Mouse (Mus musculus) ES-E14 (cell line): ENCODE results near the gene Ppp1ca. TPM values are rescaled to one million over a fixed set of nuclear protein-coding genes. Genes with fewer than 3 reads are reported as not detected.

Experiments
- DNase-seq: peaks from one replicate; pipeline ENCODE4 v3.0.0-alpha.2; 2013; ENCODE audit warnings: low read depth, low spot score
- H3K27ac ChIP-seq: 2 replicates; pipeline ENCODE4 v1.5.1; 2012; ENCODE audit warnings: low read depth, mild to moderate bottlenecking, low read length, moderate library complexity, mixed read lengths; ENCODE audit not compliant: poor library complexity, insufficient read depth, severe bottlenecking
- H3K36me3 ChIP-seq: 2 replicates; pipeline ENCODE4 v1.6.1; 2012; ENCODE audit warnings: mild to moderate bottlenecking, low read length, moderate library complexity, mixed read lengths; ENCODE audit not compliant: control insufficient read depth, poor library complexity, insufficient read depth, severe bottlenecking
- H3K4me1 ChIP-seq, 2 experiments: fragments of 150-350 bp in 1 of 2; sonication (generic) in 1 of 2; 2 replicates each; pipeline ENCODE4 v1.6.1; 2012; ENCODE audit warnings: low read length in 2 of 2, mild to moderate bottlenecking in 1 of 2, mixed read lengths in 1 of 2; ENCODE audit not compliant: control insufficient read depth in 2 of 2, insufficient read depth in 2 of 2, poor library complexity in 1 of 2
- H3K4me3 ChIP-seq, 2 experiments: fragments of 150-350 bp in 1 of 2; sonication (generic) in 1 of 2; 2 replicates each; pipeline ENCODE4 v1.5.1; 2012; ENCODE audit warnings: low read length in 2 of 2, low read depth in 1 of 2, mild to moderate bottlenecking in 1 of 2, mixed read lengths in 1 of 2; ENCODE audit not compliant: insufficient read depth in 1 of 2, poor library complexity in 1 of 2, severe bottlenecking in 1 of 2
- H3K9ac ChIP-seq: 2 replicates; pipeline ENCODE4 v1.6.1; 2012; ENCODE audit warnings: low read depth, mild to moderate bottlenecking, low read length, mixed read lengths; ENCODE audit not compliant: poor library complexity, insufficient read depth, severe bottlenecking
- H3K9me3 ChIP-seq: fragments of 150-350 bp; sonication (generic); 2 replicates; pipeline ENCODE4 v1.6.1; 2012; ENCODE audit warnings: low read depth, mild to moderate bottlenecking, low read length; ENCODE audit not compliant: control insufficient read depth, insufficient read depth
- CHD2 ChIP-seq: IDR thresholded peaks from 2 replicates; pipeline ENCODE4 v1.6.1; 2014; ENCODE audit warnings: mild to moderate bottlenecking, low read depth, low read length, inconsistent platforms
- HCFC1 ChIP-seq: IDR thresholded peaks from 2 replicates; pipeline ENCODE4 v1.6.1; 2012; ENCODE audit warnings: low read length, inconsistent platforms, borderline replicate concordance; ENCODE audit not compliant: insufficient read depth
- MAFK ChIP-seq: IDR thresholded peaks from 2 replicates; pipeline ENCODE4 v1.6.1; 2014; ENCODE audit warnings: mild to moderate bottlenecking, low read depth, low read length, inconsistent platforms; ENCODE audit not compliant: insufficient read depth
- ZC3H11A ChIP-seq: IDR thresholded peaks from 2 replicates; pipeline ENCODE4 v1.6.1; 2012; ENCODE audit warnings: low read depth, mild to moderate bottlenecking, inconsistent platforms, low read length, borderline replicate concordance
- ZNF384 ChIP-seq: IDR thresholded peaks from 2 replicates; pipeline ENCODE4 v1.6.1; 2012; ENCODE audit warnings: low read depth, low read length, inconsistent platforms
- in situ Hi-C, 2 experiments: fragments of 600-800 bp; cut with MboI; formaldehyde crosslinking; loops; one replicate each; pipeline ENCODE4 v1.15.1; 2025; ENCODE audit warnings: low sequenced_read_pairs in 2 of 2, inconsistent platforms in 1 of 2; ENCODE audit not compliant: unreplicated experiment in 2 of 2
- total RNA-seq: library from RNA; depleted of rRNA; stranded (reverse); fragments of 300-350 nt; gene quantifications from 2 replicates; pipeline ENCODE4 v1.2.3, GENCODE M21; 2012; rRNA removed

The Ppp1ca gene
- total RNA-seq: 407 and 426 TPM in 2 replicates

GRCm38 (mm10) chr19:4191528-4192250 is at the start of gene Ppp1ca:
TSS of gene Ppp1ca (plus strand) at chr19:4192065.
- H3K4me1 ChIP-seq: peaks cover 2 to 17% of the 10 kb centered on the region in 2 experiments; a peak in 3 of 4 replicates

GRCm38 (mm10) chr19:4142416-4143173 is 49.3 kb upstream of the Ppp1ca start:
- no peak overlapping the region for H3K27ac ChIP-seq
- no peak for DNase-seq
- H3K9ac ChIP-seq: no peak overlapping the region
- in situ Hi-C loops: no loop called here
- H3K4me3 ChIP-seq: no peak overlapping the region
- H3K4me1 ChIP-seq: peaks cover 3 to 4% of the 10 kb centered on the region in 2 experiments; a peak in 2 of 4 replicates
- TF ChIP-seq ZNF384: no peak
- no peak for TF ChIP-seq HCFC1
- H3K36me3 ChIP-seq: no peaks in the 10 kb centered on the region
- no peaks in the 10 kb centered on the region for H3K9me3 ChIP-seq

More at GRCm38 (mm10) chr19:4191528-4192250, at the start of gene Ppp1ca:
- H3K36me3 ChIP-seq: peaks cover 36% of the 10 kb centered on the region
- H3K9ac ChIP-seq: peak within 1 kb of the TSS; percentile 97
- no peak for TF ChIP-seq HCFC1
- TF ChIP-seq ZC3H11A: no peak
- no peak for TF ChIP-seq CHD2
- TF ChIP-seq MAFK: no peak
- TF ChIP-seq ZNF384: no peak
- in situ Hi-C loops: no loop called here
- peak; percentile 94 for DNase-seq
- H3K27ac ChIP-seq: peak within 1 kb of the TSS; percentile 83
- H3K9me3 ChIP-seq: no peaks in the 10 kb centered on the region
- H3K4me3 ChIP-seq: peak within 1 kb of the TSS; percentile 93 to 97

- in situ Hi-C loops: no loop called here
- H3K9me3 ChIP-seq: no peaks in the 10 kb centered on the region
- no peak within 1 kb of the TSS for H3K27ac ChIP-seq
- no peaks in the 10 kb centered on the region for H3K36me3 ChIP-seq
- no peak within 1 kb of the TSS for H3K4me3 ChIP-seq
- H3K4me1 ChIP-seq: peaks cover 3 to 10% of the 10 kb centered on the region in 2 experiments; a peak in 2 of 4 replicates
- H3K9ac ChIP-seq: no peak within 1 kb of the TSS
- DNase-seq: no peak
- TF ChIP-seq HCFC1 (no peak), MAFK (no peak), ZC3H11A (no peak), ZNF384 (no peak), CHD2 (no peak)
Measured at GRCm38 (mm10) chr19:4143759-4144268, 48.1 kb upstream of the Ppp1ca start, which contains the start of gene Cabp4. TSS of gene Cabp4 (minus strand) at chr19:4144033.

DNA sequence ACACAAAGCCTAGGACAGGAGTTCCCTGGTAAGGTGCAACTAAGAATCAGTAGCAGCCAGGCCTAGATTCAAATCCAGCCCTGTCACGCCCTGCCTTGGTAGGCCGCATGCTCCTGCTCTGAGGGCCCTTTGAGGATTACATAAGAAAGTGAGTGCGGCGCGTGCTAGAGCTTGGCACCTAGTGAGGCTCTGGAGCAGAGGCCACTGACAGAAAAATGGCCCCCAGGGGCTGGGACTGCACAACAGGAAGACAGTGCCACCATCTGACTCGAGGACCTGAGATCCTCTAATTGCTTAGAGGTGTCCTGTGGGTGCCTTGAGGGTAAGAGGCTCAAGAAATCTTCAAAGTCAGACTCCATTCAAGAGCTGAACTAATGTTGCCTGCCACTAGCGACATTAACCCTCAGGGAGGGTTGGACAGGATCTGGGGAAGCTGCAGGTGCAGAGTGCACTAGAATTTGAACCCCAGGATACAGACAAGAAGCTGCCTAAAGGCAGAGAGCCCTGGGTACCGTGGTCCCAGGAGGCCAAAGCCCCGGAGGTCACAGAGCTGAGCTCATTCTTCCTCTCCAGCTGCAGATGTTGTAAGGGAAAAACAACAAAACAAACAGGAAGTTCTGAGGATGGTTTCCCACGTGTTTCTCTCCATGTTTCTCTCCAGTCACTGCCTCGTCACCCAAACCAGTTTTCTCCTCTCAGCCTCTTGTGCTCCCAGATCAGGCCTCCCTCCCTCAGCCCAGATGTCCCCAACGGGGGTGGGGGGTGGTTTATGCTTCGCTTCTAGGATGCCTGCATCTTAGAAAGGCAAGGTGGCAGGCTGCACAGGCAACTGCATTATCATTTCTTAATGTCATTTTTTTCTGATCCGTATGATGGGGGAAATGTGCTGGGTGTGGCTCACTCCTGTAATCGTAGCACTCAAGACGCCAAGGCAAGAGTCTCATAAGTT is 47.0 kb upstream of the Ppp1ca start:
- H3K9ac ChIP-seq: no peak overlapping the region
- no peak overlapping the region for H3K4me3 ChIP-seq
- H3K9me3 ChIP-seq: no peaks in the 10 kb centered on the region
- in situ Hi-C loops: no loop called here
- DNase-seq: no peak
- no peak for TF ChIP-seq MAFK
- no peak for TF ChIP-seq HCFC1
- TF ChIP-seq ZC3H11A: no peak
- TF ChIP-seq ZNF384: no peak
- TF ChIP-seq CHD2: no peak
- peaks cover 1% of the 10 kb centered on the region; the same call in 1 of the 2 replicates for H3K36me3 ChIP-seq
- H3K27ac ChIP-seq: no peak overlapping the region
- H3K4me1 ChIP-seq: peaks cover 3 to 18% of the 10 kb centered on the region in 2 experiments; a peak in 2 of 4 replicates
